Mouse (Mus musculus) layer of hippocampus, postnatal 10 days (tissue): Measurements from ENCODE around the gene Zfp628. TPM values are rescaled to one million over a fixed set of nuclear protein-coding genes. Genes with fewer than 3 reads are reported as not detected.

Experiments
- DNase-seq, 2 experiments: peaks; one replicate each; pipeline ENCODE4 v3.0.0; 2021; ENCODE audit warnings: low spot score in 2 of 2
- total RNA-seq, 2 experiments: library from RNA; stranded (reverse); gene quantifications; 2 replicates each; pipeline ENCODE4 v1.2.3; 2021

The Zfp628 gene
- total RNA-seq, 2 experiments from 2014 or later: 14.3 TPM

DNA sequence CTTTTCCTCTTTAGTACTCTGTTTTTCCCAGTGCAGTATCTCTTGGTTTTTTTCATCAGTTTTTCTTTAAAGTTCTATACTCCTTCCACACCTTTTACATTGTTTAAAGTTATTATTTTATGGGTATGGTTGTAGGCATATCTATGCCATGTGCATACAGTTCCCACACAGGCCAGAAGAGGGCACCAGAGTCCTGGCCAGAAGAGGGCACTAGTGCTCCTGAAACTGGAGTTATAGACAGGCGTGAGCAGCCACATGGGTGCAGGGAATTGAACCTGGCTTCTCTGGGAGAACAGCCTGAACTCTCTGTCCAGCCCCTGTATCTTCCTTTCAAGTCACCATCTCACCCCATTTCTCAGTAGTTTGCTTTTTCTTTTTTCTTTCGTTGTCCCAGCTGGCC, 23.4 kb downstream of the Zfp628 start:
- peak; percentile 65 to 77 for DNase-seq

DNA sequence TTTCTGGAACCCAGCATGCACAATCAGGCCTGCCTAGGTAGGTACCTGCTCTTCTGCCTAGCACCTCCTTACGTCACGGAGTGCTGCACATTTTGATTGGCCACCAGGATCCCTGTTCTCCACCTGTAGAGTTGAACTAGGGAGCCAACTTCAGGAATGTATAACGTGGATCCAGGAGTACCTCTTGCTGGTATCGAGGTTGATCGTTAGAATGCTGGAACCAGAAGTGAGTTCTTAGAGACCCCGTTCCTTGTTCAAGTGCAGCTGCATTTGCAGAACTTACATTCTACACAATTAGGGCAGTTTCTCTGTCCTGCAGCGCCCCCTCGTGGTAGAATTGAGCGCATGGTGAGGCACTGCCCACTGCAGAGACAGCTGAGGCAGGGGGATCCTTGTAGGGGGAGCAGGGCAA, 25.1 kb downstream of the Zfp628 start:
- DNase-seq: peak; percentile 84 to 86

- no peak for DNase-seq
Observed at GRCm38 (mm10) chr7:4942673-4943072, 27.7 kb downstream of the Zfp628 start.

DNA sequence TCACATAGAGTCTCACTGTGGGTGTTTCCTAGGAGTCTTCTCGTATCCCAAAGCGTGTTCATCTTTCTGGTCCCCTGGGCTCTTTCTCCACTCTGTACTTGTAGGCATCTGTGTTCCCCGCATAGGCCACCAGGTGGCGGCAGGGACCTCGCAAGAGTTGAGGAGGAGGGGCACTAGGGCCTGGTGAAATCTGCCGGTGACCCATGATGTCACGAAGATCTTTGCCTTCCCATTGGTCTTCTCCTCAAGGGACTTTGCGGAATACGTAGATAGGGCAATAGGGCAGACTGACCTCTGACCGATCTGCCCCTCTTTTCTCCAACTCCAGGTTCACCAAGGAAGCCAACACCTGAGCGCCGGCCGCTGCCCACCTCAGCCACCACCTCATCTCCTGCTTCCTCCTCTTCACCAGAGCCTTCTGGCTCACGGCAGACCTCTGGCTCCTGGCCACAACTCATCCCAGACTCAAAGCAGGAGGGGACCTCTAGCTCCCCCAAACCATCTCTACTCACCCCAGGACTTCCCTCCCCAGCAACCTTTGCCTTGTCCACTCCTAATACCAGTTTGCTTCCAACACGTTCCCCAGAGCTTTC, 28.3 kb downstream of the Zfp628 start:
- DNase-seq: peak; percentile 94 to 95

DNA sequence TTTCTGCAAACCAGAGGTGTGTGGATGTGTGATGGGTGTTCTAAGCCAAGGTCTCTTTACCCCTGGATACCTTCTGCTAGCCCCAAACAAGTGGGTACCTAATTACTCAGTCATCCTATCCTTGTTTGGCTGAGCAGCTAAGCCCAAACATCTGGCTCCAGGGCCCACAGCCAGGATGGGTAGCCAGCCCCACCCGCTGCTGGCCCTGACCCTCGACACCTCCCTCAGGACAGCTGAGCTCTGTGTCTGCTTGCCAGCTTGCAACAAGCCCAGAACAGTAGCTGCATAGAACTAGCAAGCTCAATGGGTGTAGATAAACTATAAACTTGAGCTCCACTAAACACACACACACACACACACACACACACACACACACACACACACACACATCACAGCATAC, 32.8 kb downstream of the Zfp628 start:
- DNase-seq: no peak

DNA sequence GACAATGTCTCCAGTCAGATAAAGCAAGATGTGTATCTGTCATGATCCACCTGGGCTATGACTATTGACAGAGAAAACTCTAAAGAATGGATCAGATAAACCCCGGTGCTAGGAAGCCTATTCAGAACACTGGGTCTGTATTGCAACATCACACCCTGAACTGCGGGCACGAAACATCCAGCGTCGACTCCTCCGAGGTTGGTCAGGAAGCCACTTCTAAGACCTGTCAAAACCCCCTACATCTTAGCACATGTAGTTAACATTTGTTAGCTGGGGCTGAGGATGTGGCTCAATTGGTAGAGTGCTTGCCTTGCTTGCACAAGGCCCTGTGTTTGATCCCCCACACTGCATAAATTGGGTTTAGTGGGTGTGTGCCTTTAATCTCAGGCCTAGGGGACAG, 33.4 kb downstream of the Zfp628 start:
- no peak for DNase-seq

GRCm38 (mm10) chr7:4950561-4951342, 35.7 kb downstream of the Zfp628 start:
- DNase-seq: no peak

- peak in 1 of 2 experiments; percentile 31 for DNase-seq
Observed at GRCm38 (mm10) chr7:4953815-4954445, 38.9 kb downstream of the Zfp628 start.

- DNase-seq: no peak
Observed at GRCm38 (mm10) chr7:4957361-4957760, 42.3 kb downstream of the Zfp628 start.

GRCm38 (mm10) chr7:4963527-4963926, 48.5 kb downstream of the Zfp628 start:
- no peak for DNase-seq

GRCm38 (mm10) chr7:4964272-4964671, 49.3 kb downstream of the Zfp628 start, which contains the start of gene Sbk2:
Gene Sbk2 (minus strand): TSS chr7:4964406.
- peak; percentile 82 to 83 for DNase-seq

- no peak for DNase-seq
Observed at GRCm38 (mm10) chr7:4964988-4965387, 50.0 kb downstream of the Zfp628 start.

- DNase-seq: no peak
Observed at GRCm38 (mm10) chr7:4971068-4971467, 56.1 kb downstream of the Zfp628 start, which contains the start of gene Sbk3. Gene Sbk3 (minus strand): TSS chr7:4971168.

Other genes with a start within 250 kb of the Zfp628 start
- 10 to 100 TPM; 93.2 to 97.2 TPM for gene Hspbp1, start 230.1 kb upstream of the Zfp628 start, total RNA-seq
- 100 to 1,000 TPM; 280 to 313 TPM for gene Brsk1, start 224.6 kb upstream of the Zfp628 start, total RNA-seq
- gene Tmem150b, start 190.0 kb upstream of the Zfp628 start, total RNA-seq: not detected
- gene Kmt5c, start 175.1 kb upstream of the Zfp628 start, total RNA-seq: 10 to 100 TPM; 43.5 to 45.9 TPM
- gene Cox6b2, start 162.1 kb upstream of the Zfp628 start, total RNA-seq: 1 to 10 TPM; 6.5 to 9.8 TPM
- gene Fam71e2, start 143.9 kb upstream of the Zfp628 start, total RNA-seq: not detected
- under 1 TPM; 0.38 to 0.41 TPM for gene Il11, start 132.4 kb upstream of the Zfp628 start, total RNA-seq
- not detected for gene Tmem190, start 132.3 kb upstream of the Zfp628 start, total RNA-seq
- gene Tmem238, start 125.6 kb upstream of the Zfp628 start, total RNA-seq: 1 to 10 TPM; 4.3 to 5.4 TPM
- gene Rpl28, start 122.3 kb upstream of the Zfp628 start, total RNA-seq: 100 to 1,000 TPM; 540 to 663 TPM
- 100 to 1,000 TPM; 129 to 166 TPM for gene Ube2s, start 102.6 kb upstream of the Zfp628 start, total RNA-seq
- gene Shisa7, start 70.5 kb upstream of the Zfp628 start, total RNA-seq: 100 to 1,000 TPM; 107 to 116 TPM
- gene Isoc2b, start 45.0 kb upstream of the Zfp628 start, total RNA-seq: 1 to 10 TPM; 3.0 to 4.3 TPM
- gene Isoc2a, start 38.1 kb upstream of the Zfp628 start, total RNA-seq: 1 to 10 TPM; 7.2 to 8.2 TPM
- gene Gm36210, start 8.7 kb upstream of the Zfp628 start, total RNA-seq: under 1 TPM in 1 of 2 experiments, not detected in 1; 0.45 TPM
- 10 to 100 TPM; 57.9 to 67.4 TPM for gene Nat14, start 6.8 kb downstream of the Zfp628 start, total RNA-seq
- 1 to 10 TPM; 2.9 to 3.0 TPM for gene Ssc5d, start 10.6 kb downstream of the Zfp628 start, total RNA-seq
- not detected for gene Sbk2, start 49.2 kb downstream of the Zfp628 start, total RNA-seq
- under 1 TPM; 0.40 to 0.57 TPM for gene Sbk3, start 56.0 kb downstream of the Zfp628 start, total RNA-seq
- gene Zfp579, start 80.9 kb downstream of the Zfp628 start, total RNA-seq: 10 to 100 TPM; 38.2 to 46.0 TPM
- gene Zfp524, start 99.2 kb downstream of the Zfp628 start, total RNA-seq: 1 to 10 TPM; 4.5 TPM
- 10 to 100 TPM; 22.2 to 23.4 TPM for gene Fiz1, start 99.5 kb downstream of the Zfp628 start, total RNA-seq
- not detected for gene Gm44973, start 100.3 kb downstream of the Zfp628 start, total RNA-seq
- 10 to 100 TPM; 36.4 TPM for gene Zfp865, start 105.2 kb downstream of the Zfp628 start, total RNA-seq
- 10 to 100 TPM; 59.9 to 60.2 TPM for gene Ccdc106, start 105.3 kb downstream of the Zfp628 start, total RNA-seq
- gene 4632433K11Rik, start 118.9 kb downstream of the Zfp628 start, total RNA-seq: not detected
- 1 to 10 TPM; 5.4 to 5.8 TPM for gene Zfp784, start 123.2 kb downstream of the Zfp628 start, total RNA-seq
- gene Zfp580, start 136.3 kb downstream of the Zfp628 start, total RNA-seq: 10 to 100 TPM; 74.9 to 80.4 TPM
- 100 to 1,000 TPM; 174 to 184 TPM for gene U2af2, start 146.9 kb downstream of the Zfp628 start, total RNA-seq
- 100 to 1,000 TPM; 402 to 408 TPM for gene Epn1, start 165.0 kb downstream of the Zfp628 start, total RNA-seq
- gene Rfpl4, start 201.7 kb downstream of the Zfp628 start, total RNA-seq: not detected
- gene Rasl2-9, start 210.7 kb downstream of the Zfp628 start, total RNA-seq: not detected
- not detected for gene Vmn1r55, start 234.5 kb downstream of the Zfp628 start, total RNA-seq